Mouse (Mus musculus): ENCODE results near the gene Numb. TPM values are rescaled to one million over a fixed set of nuclear protein-coding genes. Genes with fewer than 3 reads are reported as not detected.
A peak's percentile ranks its signal among the peaks of the same experiment; 100 is the strongest.

Gene Numb
- polyA plus RNA-seq, 1 experiment from 2014 or later: 34.1 TPM

GRCm38 (mm10) chr12:83791737-83792136 lies 130.0 kb downstream of the Numb start:
- peaks cover 20% of the 10 kb centered on the region for H3K36me3 ChIP-seq
- H3K27ac ChIP-seq: no peak overlapping the region
- 92% methylated on average over 10 of the region's 10 CpGs for WGBS

DNA sequence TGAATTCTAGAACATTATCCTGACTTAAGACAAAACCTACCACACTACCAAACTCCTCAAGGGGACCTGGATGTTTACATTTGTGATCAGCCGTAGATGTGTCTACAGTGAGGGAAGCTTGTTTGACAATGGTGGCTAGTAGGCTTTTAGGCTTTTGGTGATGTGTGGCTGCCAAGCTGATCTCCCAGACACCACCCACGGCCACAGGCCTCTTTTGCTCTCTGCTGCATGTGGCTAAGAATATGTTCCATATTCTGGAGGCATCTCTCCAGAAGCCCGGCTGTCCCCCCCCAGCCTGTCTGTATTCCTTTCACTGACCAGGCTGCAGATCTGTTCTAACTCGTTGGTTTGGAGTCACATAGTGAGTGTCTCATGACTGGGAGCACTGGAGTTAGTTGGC lies 131.0 kb downstream of the Numb start:
- Histone ChIP-seq H3K36me3 (peaks cover 15% of the 10 kb centered on the region), H3K4me1 (no peaks in the 10 kb centered on the region), H3K27me3 (replicated peaks) (no peaks in the 10 kb centered on the region), H3K9ac (no peak overlapping the region), H3K9me3 (no peaks in the 10 kb centered on the region), H3K4me2 (no peak overlapping the region), H3K4me3 (replicated peaks) (no peak overlapping the region), H3K27ac (no peak overlapping the region)
- ATAC-seq (ENCODE audit: insufficient read depth, low FRiP score, low read depth): no peak
- 74% methylated on average over 4 of the region's 4 CpGs for WGBS

More at GRCm38 (mm10) chr12:83791737-83792136, 130.0 kb downstream of the Numb start:
- Histone ChIP-seq H3K4me3 (replicated peaks) (no peak overlapping the region), H3K9me3 (no peaks in the 10 kb centered on the region), H3K4me2 (no peak overlapping the region), H3K4me1 (no peaks in the 10 kb centered on the region), H3K9ac (no peak overlapping the region), H3K27me3 (replicated peaks) (no peaks in the 10 kb centered on the region)
- ATAC-seq (ENCODE audit: insufficient read depth, low FRiP score, low read depth): no peak

DNA sequence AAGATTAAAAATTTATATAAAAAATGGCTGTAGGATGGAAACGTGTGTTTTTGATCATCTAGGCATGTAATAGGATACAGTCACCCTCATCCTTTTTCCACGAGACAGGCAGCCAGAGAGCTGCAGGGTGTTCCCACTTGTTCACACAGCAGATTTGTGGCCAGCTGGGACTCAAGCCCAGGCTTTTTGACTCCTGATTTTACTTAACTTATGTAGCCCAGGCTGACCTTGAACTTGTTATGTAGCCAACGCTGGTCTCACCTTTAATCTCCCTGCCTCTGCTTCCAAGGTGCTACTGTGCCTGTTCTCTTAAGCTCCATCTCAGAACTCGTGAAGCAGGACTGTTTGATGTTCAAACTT lies 132.0 kb downstream of the Numb start:
- Histone ChIP-seq H3K27me3 (replicated peaks) (no peaks in the 10 kb centered on the region), H3K9ac (no peak overlapping the region), H3K27ac (no peak overlapping the region), H3K36me3 (peaks cover 6% of the 10 kb centered on the region; the same call in 1 of the 2 replicates), H3K4me3 (replicated peaks) (no peak overlapping the region), H3K4me2 (no peak overlapping the region), H3K4me1 (no peaks in the 10 kb centered on the region), H3K9me3 (no peaks in the 10 kb centered on the region)
- no peak for ATAC-seq (ENCODE audit: insufficient read depth, low FRiP score, low read depth)
- WGBS: 41% methylated on average over 4 of the region's 4 CpGs

- 85% methylated on average over 17 of the region's 17 CpGs for WGBS
- no peak for ATAC-seq (ENCODE audit: insufficient read depth, low FRiP score, low read depth)
- Histone ChIP-seq H3K4me2 (no peak overlapping the region), H3K27ac (no peak overlapping the region), H3K4me1 (no peaks in the 10 kb centered on the region), H3K27me3 (replicated peaks) (no peaks in the 10 kb centered on the region), H3K4me3 (replicated peaks) (no peak overlapping the region), H3K9me3 (no peaks in the 10 kb centered on the region), H3K9ac (no peak overlapping the region), H3K36me3 (peaks cover 6% of the 10 kb centered on the region; the same call in 1 of the 2 replicates)
These were observed 132.5 kb downstream of the Numb start for GRCm38 (mm10) chr12:83789051-83789780.

DNA sequence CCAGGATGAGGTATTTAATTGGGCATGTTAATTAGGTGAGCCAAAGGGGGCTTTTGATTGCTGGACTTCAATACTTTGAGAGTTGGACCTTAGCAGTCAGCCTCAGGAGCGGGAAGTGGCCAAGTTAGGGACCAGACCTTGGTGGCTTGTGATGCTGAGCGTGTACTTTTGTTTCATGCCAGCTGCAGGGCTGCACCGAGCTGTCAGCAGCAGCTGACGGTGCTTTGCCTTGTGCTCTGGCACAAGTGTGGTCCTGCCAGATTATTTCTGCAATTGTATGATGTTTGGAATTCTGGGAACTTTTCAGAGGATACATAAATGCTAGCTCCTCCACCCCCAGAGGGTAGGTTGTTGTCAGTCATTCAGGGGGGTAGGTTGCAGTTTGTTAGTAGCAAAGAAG lies 136.4 kb downstream of the Numb start:
- Histone ChIP-seq H3K4me2 (no peak overlapping the region), H3K27me3 (replicated peaks) (no peaks in the 10 kb centered on the region), H3K9me3 (no peaks in the 10 kb centered on the region), H3K27ac (no peak overlapping the region), H3K4me3 (replicated peaks) (no peak overlapping the region), H3K36me3 (no peaks in the 10 kb centered on the region), H3K9ac (no peak overlapping the region), H3K4me1 (no peaks in the 10 kb centered on the region)
- no peak for ATAC-seq (ENCODE audit: insufficient read depth, low FRiP score, low read depth)
- WGBS: 62% methylated on average over 4 of the region's 4 CpGs

DNA sequence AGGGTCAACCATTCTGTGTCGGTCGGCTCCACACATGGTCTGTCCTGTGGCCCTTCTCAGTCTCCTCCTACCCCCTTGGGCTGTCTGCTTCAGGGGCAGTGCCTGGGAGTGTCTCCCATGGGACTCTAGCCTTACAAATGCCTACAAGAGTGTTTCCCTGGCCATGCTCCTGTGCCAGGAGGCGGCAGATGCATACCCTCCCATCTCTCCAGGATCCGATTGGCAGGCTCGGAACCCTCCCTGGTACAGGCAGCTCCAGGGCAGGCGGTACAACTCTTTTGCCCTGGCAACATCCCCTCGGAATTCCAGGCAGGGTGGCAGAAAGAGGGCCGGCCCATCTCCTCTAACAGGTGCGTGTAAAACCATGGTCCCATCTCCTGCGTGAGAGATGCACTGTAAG lies 139.1 kb downstream of the Numb start:
- H3K27me3 ChIP-seq (replicated peaks): no peaks in the 10 kb centered on the region
- no peaks in the 10 kb centered on the region for H3K36me3 ChIP-seq
- no peak overlapping the region for H3K4me3 ChIP-seq (replicated peaks)
- H3K4me2 ChIP-seq: no peak overlapping the region
- no peak overlapping the region for H3K9ac ChIP-seq
- ATAC-seq (ENCODE audit: insufficient read depth, low FRiP score, low read depth): no peak
- H3K27ac ChIP-seq: no peak overlapping the region
- 85% methylated on average over 10 of the region's 10 CpGs for WGBS
- H3K9me3 ChIP-seq: no peaks in the 10 kb centered on the region
- no peaks in the 10 kb centered on the region for H3K4me1 ChIP-seq

DNA sequence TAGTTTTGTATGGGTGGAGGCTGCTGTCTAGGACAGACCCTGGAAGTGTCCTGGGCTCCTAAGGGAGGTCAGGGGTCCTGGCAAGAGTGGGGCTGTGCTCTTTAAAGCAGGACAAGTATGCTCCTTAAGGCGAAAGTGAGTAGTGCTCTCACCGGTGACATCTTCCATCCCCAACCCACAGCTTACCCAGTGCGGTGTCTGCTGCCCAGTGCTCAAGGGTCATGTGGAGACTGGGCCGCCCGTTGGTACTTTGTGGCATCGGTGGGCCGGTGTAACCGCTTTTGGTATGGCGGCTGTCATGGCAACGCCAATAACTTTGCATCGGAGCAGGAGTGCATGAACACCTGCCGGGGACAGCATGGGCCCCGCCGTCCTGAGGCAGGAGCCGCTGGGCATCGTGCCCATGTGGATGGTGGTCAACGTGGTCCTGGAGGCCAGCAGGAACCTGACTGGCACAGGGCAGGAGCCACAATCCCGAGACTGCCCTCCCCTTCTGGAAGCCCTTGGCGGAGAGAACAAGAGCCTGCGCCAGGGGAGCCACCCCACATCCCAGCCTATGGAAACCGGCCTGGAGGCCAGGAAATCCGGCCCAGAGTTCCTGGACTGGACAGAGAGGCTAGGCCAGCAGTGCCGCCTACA lies 140.0 kb downstream of the Numb start:
- Histone ChIP-seq H3K27ac (no peak overlapping the region), H3K9ac (no peak overlapping the region), H3K4me2 (no peak overlapping the region), H3K36me3 (no peaks in the 10 kb centered on the region), H3K4me1 (no peaks in the 10 kb centered on the region), H3K4me3 (replicated peaks) (no peak overlapping the region), H3K27me3 (replicated peaks) (no peaks in the 10 kb centered on the region), H3K9me3 (no peaks in the 10 kb centered on the region)
- ATAC-seq (ENCODE audit: insufficient read depth, low FRiP score, low read depth): no peak
- 70% methylated on average over 23 of the region's 23 CpGs for WGBS

- ATAC-seq (ENCODE audit: insufficient read depth, low FRiP score, low read depth): no peak
These were observed 140.5 kb downstream of the Numb start for GRCm38 (mm10) chr12:83781204-83781603.

GRCm38 (mm10) chr12:83780181-83780580 lies 141.6 kb downstream of the Numb start:
- ATAC-seq (ENCODE audit: insufficient read depth, low FRiP score, low read depth): no peak
- H3K4me1 ChIP-seq: no peaks in the 10 kb centered on the region
- no peak overlapping the region for H3K4me2 ChIP-seq
- no peaks in the 10 kb centered on the region for H3K9me3 ChIP-seq
- no peak overlapping the region for H3K9ac ChIP-seq
- no peak overlapping the region for H3K4me3 ChIP-seq (replicated peaks)
- no peaks in the 10 kb centered on the region for H3K27me3 ChIP-seq (replicated peaks)
- no peak overlapping the region for H3K27ac ChIP-seq
- H3K36me3 ChIP-seq: no peaks in the 10 kb centered on the region
- 94% methylated on average over 3 of the region's 3 CpGs for WGBS

More at GRCm38 (mm10) chr12:83781204-83781603, 140.5 kb downstream of the Numb start:
- Histone ChIP-seq H3K9ac (no peak overlapping the region), H3K27ac (no peak overlapping the region), H3K4me2 (no peak overlapping the region), H3K4me1 (no peaks in the 10 kb centered on the region), H3K27me3 (replicated peaks) (no peaks in the 10 kb centered on the region), H3K36me3 (no peaks in the 10 kb centered on the region), H3K4me3 (replicated peaks) (no peak overlapping the region), H3K9me3 (no peaks in the 10 kb centered on the region)
- 54% methylated on average over 7 of the region's 7 CpGs for WGBS

- 87% methylated on average over 7 of the region's 7 CpGs for WGBS
- Histone ChIP-seq H3K4me2 (no peak overlapping the region), H3K9me3 (no peaks in the 10 kb centered on the region), H3K9ac (no peak overlapping the region), H3K4me3 (replicated peaks) (no peak overlapping the region), H3K27ac (no peak overlapping the region), H3K27me3 (replicated peaks) (no peaks in the 10 kb centered on the region), H3K4me1 (no peaks in the 10 kb centered on the region), H3K36me3 (no peaks in the 10 kb centered on the region)
- no peak for ATAC-seq (ENCODE audit: insufficient read depth, low FRiP score, low read depth)
These were observed 145.0 kb downstream of the Numb start for GRCm38 (mm10) chr12:83776766-83777165.

DNA sequence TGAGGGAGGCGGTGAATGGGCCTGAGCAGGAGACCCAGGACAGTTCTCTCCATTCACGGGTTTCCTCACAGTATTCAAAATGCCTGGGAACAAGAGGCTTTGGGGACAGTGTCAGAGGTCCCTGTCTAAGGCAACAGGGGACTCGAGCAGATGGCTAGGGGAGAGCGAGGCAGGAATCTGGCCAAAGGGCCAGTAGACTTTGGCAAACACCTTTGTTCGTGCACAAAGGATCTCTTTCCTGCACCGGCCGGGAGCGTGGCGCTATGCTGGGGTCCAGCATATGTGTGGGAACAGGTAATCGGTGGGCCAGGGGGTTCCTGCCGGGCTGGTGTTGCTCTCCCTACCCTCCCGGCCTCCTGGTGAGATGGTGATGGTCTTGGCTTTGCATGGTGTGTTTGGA lies 146.1 kb downstream of the Numb start:
- ATAC-seq (ENCODE audit: insufficient read depth, low FRiP score, low read depth): no peak
- no peaks in the 10 kb centered on the region for H3K27me3 ChIP-seq (replicated peaks)
- no peak overlapping the region for H3K4me3 ChIP-seq (replicated peaks)
- H3K36me3 ChIP-seq: no peaks in the 10 kb centered on the region
- H3K4me1 ChIP-seq: peaks cover 3% of the 10 kb centered on the region
- WGBS: 72% methylated on average over 12 of the region's 12 CpGs
- H3K4me2 ChIP-seq: no peak overlapping the region
- no peak overlapping the region for H3K9ac ChIP-seq
- no peaks in the 10 kb centered on the region for H3K9me3 ChIP-seq
- no peak overlapping the region for H3K27ac ChIP-seq

DNA sequence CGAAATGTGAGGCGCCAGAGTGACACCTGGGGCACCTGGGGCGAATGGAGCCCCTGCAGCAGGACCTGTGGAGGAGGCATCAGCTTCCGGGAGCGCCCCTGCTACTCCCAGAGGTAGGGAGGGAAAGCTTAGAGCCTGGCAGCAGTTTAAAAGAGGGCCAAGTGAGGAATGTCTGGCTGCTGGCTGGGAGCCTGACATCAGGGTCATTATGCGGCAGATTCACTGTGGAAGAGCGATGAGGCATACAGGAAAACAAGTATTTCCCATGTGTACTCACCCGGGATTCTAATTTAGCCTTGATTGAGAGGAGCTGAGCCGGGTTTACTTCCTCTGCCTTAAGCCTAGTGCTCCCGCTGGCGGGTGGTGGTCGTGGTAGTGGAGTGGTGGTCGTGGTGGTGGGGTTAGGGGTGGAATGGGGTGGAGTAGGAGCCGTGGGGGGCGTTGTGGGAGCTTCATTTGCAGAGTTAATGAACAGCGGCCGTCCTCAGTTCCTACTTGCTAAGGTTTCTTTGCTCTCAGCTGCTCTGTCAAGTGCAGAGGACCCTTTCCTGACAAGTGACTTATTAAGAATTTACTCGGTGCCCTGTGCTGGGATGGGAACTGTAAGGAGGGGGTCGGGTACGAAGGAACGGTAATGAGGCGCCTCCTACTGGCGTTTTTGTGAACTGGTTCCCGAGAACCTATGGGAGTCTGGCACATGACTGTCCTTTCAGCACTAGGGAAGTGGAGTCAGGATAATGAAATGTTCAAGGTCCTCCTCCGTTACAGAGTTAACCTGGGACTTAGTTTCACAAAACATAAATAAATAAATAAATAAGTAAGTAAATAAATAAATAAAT lies 151.1 kb downstream of the Numb start:
- no peak for ATAC-seq (ENCODE audit: insufficient read depth, low FRiP score, low read depth)
- 7% methylated on average over 25 of the region's 25 CpGs for WGBS
- Histone ChIP-seq H3K9ac (no peak overlapping the region), H3K4me3 (replicated peaks) (no peak overlapping the region; the same call in 1 of the 2 replicates), H3K36me3 (no peaks in the 10 kb centered on the region), H3K9me3 (no peaks in the 10 kb centered on the region), H3K4me1 (peaks cover 26% of the 10 kb centered on the region), H3K27me3 (replicated peaks) (no peaks in the 10 kb centered on the region), H3K27ac (no peak overlapping the region), H3K4me2 (peak overlapping the region; percentile 41)
